10 mouse cellular contexts compared by ENCODE assay signal in the genomic region with DNA sequence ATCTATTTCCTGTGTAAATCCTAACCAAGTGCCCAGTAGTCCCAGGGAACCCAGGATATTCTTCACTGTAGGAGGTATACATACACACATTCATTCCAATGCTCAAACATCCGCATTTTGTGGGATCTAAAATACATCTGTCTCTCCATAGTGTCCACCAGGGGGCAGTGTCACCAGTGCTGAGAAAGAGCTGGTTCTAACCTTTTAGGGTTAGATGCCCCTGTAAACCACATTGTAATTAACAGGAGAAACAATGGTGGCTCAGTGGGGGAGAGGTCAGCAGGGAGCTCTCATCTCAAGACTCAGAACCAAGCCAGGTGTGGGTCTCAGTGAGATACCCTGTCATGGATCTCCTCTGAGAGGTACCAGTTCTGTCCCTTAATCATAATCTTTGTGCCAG. TPM values are rescaled to one million over a fixed set of nuclear protein-coding genes. Genes with fewer than 3 reads are reported as not detected.
DNase-seq lines count a peak whose midpoint lies in the region; ATAC-seq and TF ChIP-seq lines count a peak whose summit lies in the region.
"Had no signal": no experiment of that assay in that cellular context is flagged by ENCODE, and none has a peak within 500 bp of the region (broad histone marks: within the 10 kb centered on the region; RNA-seq: fewer than 3 reads in every experiment).

No protein-coding gene starts in this region.

- H3K27me3 ChIP-seq in midbrain, embryonic 10.5 days (ENCODE audit: low read depth, poor library complexity, severe bottlenecking): no peaks in the 10 kb centered on the region
- no peaks in the 10 kb centered on the region for H3K27me3 ChIP-seq in midbrain, embryonic 15.5 days (replicated peaks)
- H3K27me3 ChIP-seq in small intestine, adult 2 months (ENCODE audit: control insufficient read depth, insufficient read depth, low read length): no peaks in the 10 kb centered on the region
- H3K27me3 ChIP-seq: embryonic facial prominence, embryonic 15.5 days had no signal

- H3K4me1 ChIP-seq in midbrain, embryonic 10.5 days: no peaks in the 10 kb centered on the region
- H3K4me1 ChIP-seq in midbrain, embryonic 15.5 days: peaks cover 5% of the 10 kb centered on the region; the same call in 1 of the 2 replicates
- H3K4me1 ChIP-seq in small intestine, adult 2 months (ENCODE audit: control insufficient read depth, insufficient read depth, insufficient read length, low read length): no peaks in the 10 kb centered on the region
- H3K4me1 ChIP-seq: embryonic facial prominence, embryonic 15.5 days had no signal

- no peak for TF ChIP-seq POLR2A in small intestine, adult 2 months (IDR thresholded peaks at IDR 0.05; ENCODE audit: low read depth, low read length)

- H3K4me2 ChIP-seq in midbrain, embryonic 15.5 days: no peak overlapping the region
- H3K4me2 ChIP-seq: embryonic facial prominence, embryonic 15.5 days had no signal

- DNase-seq in cerebellum, postnatal 10 days: peak; percentile 56 to 58
- peak; percentile 35 for DNase-seq in midbrain, embryonic 10.5 days (ENCODE audit: low spot score)
- DNase-seq in embryo, embryonic 9.5 days (ENCODE audit: extremely low spot score): peak; percentile 37
- DNase-seq in urinary bladder, adult 18-20 months (ENCODE audit: low spot score in 2 of 2): no peak
- no peak for DNase-seq in heart, adult 8-10 months (ENCODE audit: low spot score)

- H3K9ac ChIP-seq in midbrain, embryonic 15.5 days: no peak overlapping the region
- H3K9ac ChIP-seq: embryonic facial prominence, embryonic 15.5 days had no signal

- no peak for ATAC-seq in cerebellum, adult (ENCODE audit: insufficient number of reproducible peaks, low FRiP score, low TSS enrichment)
- ATAC-seq in midbrain, embryonic 15.5 days (replicated peaks): no peak

- no peaks in the 10 kb centered on the region for H3K9me3 ChIP-seq in midbrain, embryonic 10.5 days (replicated peaks)
- H3K9me3 ChIP-seq in midbrain, embryonic 15.5 days: no peaks in the 10 kb centered on the region
- H3K9me3 ChIP-seq: embryonic facial prominence, embryonic 15.5 days had no signal

- peaks cover 46% of the 10 kb centered on the region for H3K36me3 ChIP-seq in midbrain, embryonic 10.5 days
- H3K36me3 ChIP-seq in midbrain, embryonic 15.5 days (replicated peaks): peaks cover 44% of the 10 kb centered on the region
- H3K36me3 ChIP-seq in small intestine, adult 2 months (ENCODE audit: control insufficient read depth, insufficient read depth, low read length): no peaks in the 10 kb centered on the region

- 53% methylated on average over 1 of the region's 1 CpGs for WGBS in midbrain, embryonic 10.5 days
- 42% methylated on average over 1 of the region's 1 CpGs for WGBS in midbrain, embryonic 15.5 days
- WGBS in small intestine, adult 2 months: 44% methylated on average over 1 of the region's 1 CpGs

- peak; percentile 47; the same call in 1 of the 2 replicates for TF ChIP-seq CTCF in small intestine, adult 2 months (IDR thresholded peaks at IDR 0.05; ENCODE audit: extremely low read depth, insufficient read length, insufficient replicate concordance, low read depth, low read length)

- no peak overlapping the region for H3K27ac ChIP-seq in midbrain, embryonic 10.5 days (replicated peaks)
- no peak overlapping the region for H3K27ac ChIP-seq in midbrain, embryonic 15.5 days
- H3K27ac ChIP-seq in small intestine, adult 2 months (ENCODE audit: insufficient read depth, low read depth, low read length): no peak overlapping the region
- H3K27ac ChIP-seq: embryonic facial prominence, embryonic 15.5 days had no signal

- no peak overlapping the region for H3K4me3 ChIP-seq in midbrain, embryonic 10.5 days
- H3K4me3 ChIP-seq in midbrain, embryonic 15.5 days: no peak overlapping the region
- H3K4me3 ChIP-seq in small intestine, adult 2 months (ENCODE audit: low read depth, low read length): no peak overlapping the region
- H3K4me3 ChIP-seq: embryonic facial prominence, embryonic 15.5 days had no signal

RNA-seq across cellular contexts. Expression of gene BC051665, which starts 39.9 kb away (rescaled TPM):
- not detected in 2 replicates for polyA plus RNA-seq in midbrain, embryonic 10.5 days (2016; fragmentation: Nextera tagmentation; extraction: Ambion mirVana)
- polyA plus RNA-seq in midbrain, embryonic 15.5 days (2015; fragmentation: Nextera tagmentation; extraction: Ambion mirVana): not detected in 2 replicates
- not detected in 2 replicates for polyA plus RNA-seq in small intestine, adult 2 months (2012; rRNA removed)
- not detected for total RNA-seq in heart, adult 8-10 months (2022)
- total RNA-seq: left cerebral cortex, postnatal 14 days had no signal
- polyA plus RNA-seq: embryonic facial prominence, embryonic 15.5 days had no signal

RNA-seq across cellular contexts. Expression of gene Ctsll3, which starts 56.4 kb away (rescaled TPM):
- polyA plus RNA-seq in midbrain, embryonic 10.5 days (2016; fragmentation: Nextera tagmentation; extraction: Ambion mirVana): not detected in 2 replicates
- not detected in 2 replicates for polyA plus RNA-seq in midbrain, embryonic 15.5 days (2015; fragmentation: Nextera tagmentation; extraction: Ambion mirVana)
- not detected in 2 replicates for polyA plus RNA-seq in small intestine, adult 2 months (2012; rRNA removed)
- total RNA-seq in heart, adult 8-10 months (2022): not detected
- total RNA-seq: left cerebral cortex, postnatal 14 days had no signal

Comparison
In these comparisons a context has a peak if more than half of its experiments do, and no peak if none do; other contexts are left out.
1. DNase-seq: peak in cerebellum, postnatal 10 days (2 of 2), midbrain, embryonic 10.5 days (single experiment) and embryo, embryonic 9.5 days (single experiment); none in urinary bladder, adult 18-20 months (0 of 2) and heart, adult 8-10 months (single experiment).